Mouse (Mus musculus): ENCODE results near the gene Pex1. TPM values are rescaled to one million over a fixed set of nuclear protein-coding genes. Genes with fewer than 3 reads are reported as not detected.

Gene Pex1
- total and polyA plus RNA-seq, 3 experiments = 6.3 to 19.4 TPM; not detected in 1

- Histone ChIP-seq H3K4me3 (ENCODE audit: control insufficient read depth in 1 of 2, insufficient read depth in 1 of 2, low read depth in 2 of 2, low read length in 2 of 2) (no peak overlapping the region), H3K36me3 (ENCODE audit: control insufficient read depth in 1 of 2, insufficient read depth in 2 of 2, low read length in 2 of 2) (peaks cover 4 to 9% of the 10 kb centered on the region in 2 experiments), H3K9me3 (replicated peaks; ENCODE audit: insufficient read depth, low read length) (no peaks in the 10 kb centered on the region), H3K79me2 (ENCODE audit: control insufficient read depth, insufficient read depth, low read length, poor library complexity) (no peaks in the 10 kb centered on the region), H3K4me1 (ENCODE audit: control insufficient read depth in 1 of 2, insufficient read depth in 2 of 2, low read length in 2 of 2) (peaks cover 0 to 3% of the 10 kb centered on the region in 2 experiments; a peak in 2 of 4 replicates), H3K9ac (ENCODE audit: control insufficient read depth, low read depth, low read length, poor library complexity, severe bottlenecking) (no peak overlapping the region), H3K27me3 (ENCODE audit: control insufficient read depth in 1 of 2, insufficient read depth in 2 of 2, low read length in 2 of 2) (no peaks in the 10 kb centered on the region), H3K27ac (ENCODE audit: control insufficient read depth, low read depth, low read length) (no peak overlapping the region)
- no peak for TF ChIP-seq SMC3 (IDR thresholded peaks at IDR 0.05; ENCODE audit: low read depth, low read length)
- no peak for TF ChIP-seq MYB (IDR thresholded peaks at IDR 0.05; ENCODE audit: low read depth, low read length)
- TF ChIP-seq RAD21 (IDR thresholded peaks at IDR 0.05; ENCODE audit: low read depth, low read length) = no peak
- no peak for TF ChIP-seq MAFK (IDR thresholded peaks at IDR 0.05; ENCODE audit: borderline replicate concordance, low read depth, low read length)
- TF ChIP-seq MAZ (IDR thresholded peaks at IDR 0.05; ENCODE audit: low read depth, low read length) = no peak
- TF ChIP-seq MAX (IDR thresholded peaks at IDR 0.05; ENCODE audit: low read length) = no peak
- TF ChIP-seq E2F4 (IDR thresholded peaks at IDR 0.05; ENCODE audit: borderline replicate concordance, low read depth, low read length) = no peak
- no peak for TF ChIP-seq MYC (IDR thresholded peaks at IDR 0.05; ENCODE audit: low read depth, low read length)
- TF ChIP-seq USF1 (IDR thresholded peaks at IDR 0.05; ENCODE audit: low read depth, low read length) = no peak
- TF ChIP-seq GATA1 (IDR thresholded peaks at IDR 0.05; ENCODE audit: low read depth, low read length) = no peak
- no peak for TF ChIP-seq ZMIZ1 (IDR thresholded peaks at IDR 0.05; ENCODE audit: low read depth, low read length)
- no peak for TF ChIP-seq POLR2AphosphoS5 (IDR thresholded peaks at IDR 0.05; ENCODE audit: borderline replicate concordance, low read depth, low read length)
- no peak for TF ChIP-seq TBP (IDR thresholded peaks at IDR 0.05; ENCODE audit: low read depth, low read length)
- TF ChIP-seq ZNF384 (IDR thresholded peaks at IDR 0.05; ENCODE audit: low read depth, low read length) = no peak
- no peak for TF ChIP-seq EP300 (IDR thresholded peaks at IDR 0.05; ENCODE audit: low read depth in 1 of 2, low read length in 2 of 2)
- no peak for TF ChIP-seq GABPA (IDR thresholded peaks at IDR 0.05; ENCODE audit: low read depth, low read length)
- no peak for TF ChIP-seq BHLHE40 (IDR thresholded peaks at IDR 0.05; ENCODE audit: borderline replicate concordance, low read depth, low read length)
- DNase-seq (ENCODE audit: low read depth, low spot score) = no peak
Measured at GRCm38 (mm10) chr5:3635286-3635685, 39.4 kb downstream of the Pex1 start.

- Histone ChIP-seq H3K4me3 (ENCODE audit: control insufficient read depth in 1 of 2, insufficient read depth in 1 of 2, low read depth in 2 of 2, low read length in 2 of 2) (no peak overlapping the region), H3K27ac (ENCODE audit: control insufficient read depth, low read depth, low read length) (no peak overlapping the region), H3K9me3 (replicated peaks; ENCODE audit: insufficient read depth, low read length) (no peaks in the 10 kb centered on the region), H3K4me1 (ENCODE audit: control insufficient read depth in 1 of 2, insufficient read depth in 2 of 2, low read length in 2 of 2) (peaks cover 6 to 10% of the 10 kb centered on the region in 2 experiments), H3K9ac (ENCODE audit: control insufficient read depth, low read depth, low read length, poor library complexity, severe bottlenecking) (no peak overlapping the region), H3K36me3 (ENCODE audit: control insufficient read depth in 1 of 2, insufficient read depth in 2 of 2, low read length in 2 of 2) (peaks cover 26 to 38% of the 10 kb centered on the region in 2 experiments), H3K27me3 (ENCODE audit: control insufficient read depth in 1 of 2, insufficient read depth in 2 of 2, low read length in 2 of 2) (no peaks in the 10 kb centered on the region), H3K79me2 (ENCODE audit: control insufficient read depth, insufficient read depth, low read length, poor library complexity) (peaks cover 25% of the 10 kb centered on the region)
- no peak for TF ChIP-seq E2F4 (IDR thresholded peaks at IDR 0.05; ENCODE audit: borderline replicate concordance, low read depth, low read length)
- no peak for TF ChIP-seq ZC3H11A (IDR thresholded peaks at IDR 0.05; ENCODE audit: low read depth, low read length)
- no peak for TF ChIP-seq CHD2 (IDR thresholded peaks at IDR 0.05; ENCODE audit: low read length)
- TF ChIP-seq HCFC1 (IDR thresholded peaks at IDR 0.05; ENCODE audit: low read depth, low read length) = no peak
- no peak for DNase-seq (ENCODE audit: low read depth, low spot score)
Measured at GRCm38 (mm10) chr5:3644621-3645020, 48.8 kb downstream of the Pex1 start.

All from MEL (cell line).